Mouse (Mus musculus): ENCODE measurements around the gene Cabp2. TPM values are rescaled to one million over a fixed set of nuclear protein-coding genes. Genes with fewer than 3 reads are reported as not detected.

The Cabp2 gene
- polyA plus RNA-seq, 1 experiment from 2014 or later = not detected

DNA sequence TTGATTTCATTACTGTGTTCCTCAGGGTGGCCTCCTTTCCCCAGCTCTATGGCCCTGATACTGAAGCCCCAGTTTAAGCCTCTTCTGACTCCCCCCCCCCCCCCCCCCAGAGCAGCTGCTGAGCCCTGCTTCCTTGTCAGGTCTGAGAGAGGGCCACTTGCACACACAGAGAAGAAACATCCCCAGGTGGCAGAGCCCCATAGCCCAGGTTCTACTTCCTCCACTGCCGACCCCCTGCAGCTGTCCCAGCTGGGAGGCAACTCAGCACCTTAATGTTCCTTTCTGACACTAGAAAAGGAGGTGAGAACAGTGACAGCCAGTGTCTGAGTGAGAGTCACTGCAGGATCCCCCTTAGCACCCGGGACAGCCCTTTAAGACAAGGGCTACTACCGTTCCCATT, 22.4 kb downstream of the Cabp2 start:
- Histone ChIP-seq H3K4me2 (replicated peaks; ENCODE audit: low read depth) (no peak overlapping the region), H3K27me3 (ENCODE audit: control insufficient read depth, insufficient read depth, low read length) (no peaks in the 10 kb centered on the region), H3K9ac (ENCODE audit: low read length) (no peak overlapping the region), H3K27ac (replicated peaks) (no peak overlapping the region), H3K4me3 (ENCODE audit: low read depth, low read length) (no peak overlapping the region), H3K36me3 (ENCODE audit: control insufficient read depth, insufficient read depth, low read length) (no peaks in the 10 kb centered on the region; the same call in 1 of the 2 replicates), H3K9me3 (ENCODE audit: control insufficient read depth, low read length) (no peaks in the 10 kb centered on the region), H3K4me1 (replicated peaks; ENCODE audit: control insufficient read depth, insufficient read depth) (peaks cover 8% of the 10 kb centered on the region)
- TF ChIP-seq CTCF (IDR thresholded peaks at IDR 0.05; ENCODE audit: low read depth) (no peak), EP300 (optimal IDR thresholded peaks at IDR 0.05) (no peak)
- ATAC-seq (ENCODE audit: low FRiP score, low TSS enrichment) (no peak), DNase-seq (ENCODE audit: low spot score) (no peak)
- WGBS = 75% methylated on average over 3 of the region's 3 CpGs

DNA sequence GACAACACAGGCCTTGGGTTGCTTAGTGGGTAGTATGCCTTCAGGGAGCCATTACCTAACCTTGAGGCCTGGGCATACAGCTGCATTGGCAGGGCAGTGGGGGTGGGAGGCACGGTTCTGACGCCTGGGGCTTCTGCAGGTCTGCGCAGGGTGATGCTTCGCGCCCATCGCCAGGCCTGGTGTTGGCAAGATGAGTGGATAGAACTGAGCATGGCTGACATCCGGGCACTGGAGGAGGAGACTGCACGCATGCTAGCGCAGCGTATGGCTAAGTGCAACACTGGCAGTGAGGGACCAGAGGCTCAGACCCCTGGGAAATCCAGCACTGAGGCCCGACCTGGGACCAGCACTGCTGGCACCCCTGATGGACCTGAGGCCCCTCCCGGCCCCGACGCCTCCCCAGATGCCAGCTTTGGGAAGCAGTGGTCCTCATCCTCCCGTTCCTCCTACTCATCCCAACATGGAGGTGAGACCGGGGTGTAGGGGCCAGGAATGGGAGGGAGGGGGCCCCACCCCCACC, 23.4 kb downstream of the Cabp2 start:
- 91% methylated on average over 16 of the region's 16 CpGs for WGBS
- H3K4me2 ChIP-seq (replicated peaks; ENCODE audit: low read depth) = no peak overlapping the region
- TF ChIP-seq CTCF (IDR thresholded peaks at IDR 0.05; ENCODE audit: low read depth) (no peak), EP300 (optimal IDR thresholded peaks at IDR 0.05) (no peak)

DNA sequence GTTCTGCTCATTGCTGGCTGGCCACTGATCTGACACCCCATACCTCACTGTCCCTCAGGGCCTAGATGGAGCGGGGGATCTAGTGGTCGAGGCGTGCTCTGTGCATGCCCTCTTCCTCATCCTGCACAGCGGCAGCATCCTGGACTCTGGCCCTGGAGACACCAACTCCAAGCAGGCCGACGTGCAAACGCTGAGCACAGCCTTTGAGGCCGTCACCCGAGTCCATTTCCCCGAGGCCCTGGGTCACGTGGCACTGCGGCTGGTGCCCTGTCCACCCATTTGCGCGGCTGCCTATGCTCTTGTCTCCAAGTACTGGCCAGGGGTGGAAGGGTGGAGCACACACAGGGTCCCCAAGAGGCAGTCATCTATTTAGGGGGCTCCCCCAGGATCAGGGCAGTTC, 25.3 kb downstream of the Cabp2 start:
- no peaks in the 10 kb centered on the region for H3K27me3 ChIP-seq (ENCODE audit: control insufficient read depth, insufficient read depth, low read length)
- no peak overlapping the region for H3K9ac ChIP-seq (ENCODE audit: low read length)
- no peak for ATAC-seq (ENCODE audit: low FRiP score, low TSS enrichment)
- H3K4me2 ChIP-seq (replicated peaks; ENCODE audit: low read depth) = no peak overlapping the region
- H3K4me3 ChIP-seq (ENCODE audit: low read depth, low read length) = no peak overlapping the region
- no peaks in the 10 kb centered on the region; the same call in 1 of the 2 replicates for H3K36me3 ChIP-seq (ENCODE audit: control insufficient read depth, insufficient read depth, low read length)
- no peak for DNase-seq (ENCODE audit: low spot score)
- no peaks in the 10 kb centered on the region for H3K4me1 ChIP-seq (replicated peaks; ENCODE audit: control insufficient read depth, insufficient read depth)
- WGBS = 90% methylated on average over 14 of the region's 14 CpGs
- H3K9me3 ChIP-seq (ENCODE audit: control insufficient read depth, low read length) = no peaks in the 10 kb centered on the region
- TF ChIP-seq CTCF (IDR thresholded peaks at IDR 0.05; ENCODE audit: low read depth) (no peak), EP300 (optimal IDR thresholded peaks at IDR 0.05) (no peak)
- no peak overlapping the region for H3K27ac ChIP-seq (replicated peaks)

More for the DNA sequence above, 23.4 kb downstream of the Cabp2 start:
- Histone ChIP-seq H3K27me3 (ENCODE audit: control insufficient read depth, insufficient read depth, low read length) (no peaks in the 10 kb centered on the region), H3K27ac (replicated peaks) (no peak overlapping the region), H3K4me1 (replicated peaks; ENCODE audit: control insufficient read depth, insufficient read depth) (peaks cover 1% of the 10 kb centered on the region; the same call in 1 of the 2 replicates), H3K9me3 (ENCODE audit: control insufficient read depth, low read length) (no peaks in the 10 kb centered on the region), H3K36me3 (ENCODE audit: control insufficient read depth, insufficient read depth, low read length) (no peaks in the 10 kb centered on the region; the same call in 1 of the 2 replicates), H3K9ac (ENCODE audit: low read length) (no peak overlapping the region), H3K4me3 (ENCODE audit: low read depth, low read length) (no peak overlapping the region)
- ATAC-seq (ENCODE audit: low FRiP score, low TSS enrichment) (no peak), DNase-seq (ENCODE audit: low spot score) (no peak)

DNA sequence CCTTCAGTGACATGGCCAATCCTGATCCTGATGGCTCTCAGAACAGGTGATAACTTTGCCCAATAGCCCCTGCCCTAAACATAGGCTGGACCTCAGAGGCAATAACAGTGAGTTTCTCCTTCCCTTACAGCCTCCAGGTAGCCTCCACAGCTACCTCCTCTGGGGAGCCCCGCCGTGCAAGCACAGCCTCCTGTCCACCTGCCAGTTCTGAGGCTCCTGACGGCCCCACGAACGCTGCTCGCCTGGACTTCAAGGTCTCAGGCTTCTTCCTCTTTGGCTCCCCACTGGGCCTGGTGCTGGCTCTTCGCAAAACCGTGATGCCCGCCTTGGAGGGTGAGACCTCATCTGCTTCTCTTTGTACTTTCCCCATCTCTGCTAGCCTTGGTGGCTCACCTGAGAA, 27.2 kb downstream of the Cabp2 start:
- H3K9ac ChIP-seq (ENCODE audit: low read length) = no peak overlapping the region
- H3K4me3 ChIP-seq (ENCODE audit: low read depth, low read length) = no peak overlapping the region
- no peaks in the 10 kb centered on the region for H3K27me3 ChIP-seq (ENCODE audit: control insufficient read depth, insufficient read depth, low read length)
- H3K36me3 ChIP-seq (ENCODE audit: control insufficient read depth, insufficient read depth, low read length) = peaks cover 5% of the 10 kb centered on the region; the same call in 1 of the 2 replicates
- H3K4me2 ChIP-seq (replicated peaks; ENCODE audit: low read depth) = no peak overlapping the region
- H3K9me3 ChIP-seq (ENCODE audit: control insufficient read depth, low read length) = no peaks in the 10 kb centered on the region
- ATAC-seq (ENCODE audit: low FRiP score, low TSS enrichment) = no peak
- no peaks in the 10 kb centered on the region for H3K4me1 ChIP-seq (replicated peaks; ENCODE audit: control insufficient read depth, insufficient read depth)
- no peak for DNase-seq (ENCODE audit: low spot score)
- TF ChIP-seq EP300 (optimal IDR thresholded peaks at IDR 0.05) (no peak), CTCF (IDR thresholded peaks at IDR 0.05; ENCODE audit: low read depth) (no peak)
- WGBS = 87% methylated on average over 9 of the region's 9 CpGs
- H3K27ac ChIP-seq (replicated peaks) = no peak overlapping the region

DNA sequence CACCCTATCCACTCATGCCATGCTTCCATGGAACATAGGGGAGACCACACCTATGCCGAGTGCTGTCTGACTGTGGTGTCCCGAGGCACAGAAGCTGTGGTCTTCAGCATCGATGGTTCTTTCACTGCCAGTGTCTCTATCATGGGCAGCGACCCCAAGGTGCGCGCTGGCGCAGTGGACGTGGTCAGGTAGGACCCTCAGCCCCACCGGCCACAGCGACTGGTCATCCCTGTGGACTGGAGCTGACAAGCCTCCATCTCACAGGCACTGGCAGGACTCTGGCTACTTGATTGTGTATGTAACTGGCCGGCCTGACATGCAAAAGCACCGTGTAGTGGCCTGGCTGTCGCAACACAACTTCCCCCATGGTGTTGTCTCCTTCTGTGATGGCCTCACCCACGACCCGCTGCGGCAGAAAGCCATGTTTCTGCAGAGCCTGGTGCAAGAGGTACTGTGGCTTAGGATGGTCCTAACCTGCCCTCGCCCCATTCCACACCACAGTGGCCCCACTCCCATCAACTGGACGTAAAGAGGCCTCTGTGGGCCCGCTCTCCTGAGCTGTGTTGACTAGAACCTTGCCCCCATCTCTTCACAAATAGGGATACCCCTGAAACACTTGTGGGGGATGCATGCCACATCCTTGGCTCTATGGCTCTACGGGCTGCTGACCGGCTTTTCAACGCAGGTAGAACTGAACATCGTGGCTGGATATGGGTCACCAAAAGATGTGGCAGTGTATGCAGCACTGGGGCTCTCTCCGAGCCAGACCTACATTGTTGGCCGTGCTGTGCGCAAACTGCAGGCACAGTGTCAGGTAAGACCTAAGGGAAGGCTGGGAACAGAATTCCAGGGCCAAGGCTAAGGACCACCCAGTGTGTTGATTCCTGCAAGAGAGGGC, 30.9 kb downstream of the Cabp2 start:
- Histone ChIP-seq H3K9ac (ENCODE audit: low read length) (no peak overlapping the region), H3K4me1 (replicated peaks; ENCODE audit: control insufficient read depth, insufficient read depth) (no peaks in the 10 kb centered on the region), H3K4me3 (ENCODE audit: low read depth, low read length) (no peak overlapping the region), H3K27me3 (ENCODE audit: control insufficient read depth, insufficient read depth, low read length) (no peaks in the 10 kb centered on the region), H3K27ac (replicated peaks) (no peak overlapping the region), H3K36me3 (ENCODE audit: control insufficient read depth, insufficient read depth, low read length) (peaks cover 17% of the 10 kb centered on the region), H3K4me2 (replicated peaks; ENCODE audit: low read depth) (no peak overlapping the region), H3K9me3 (ENCODE audit: control insufficient read depth, low read length) (no peaks in the 10 kb centered on the region)
- TF ChIP-seq EP300 (optimal IDR thresholded peaks at IDR 0.05) (no peak), CTCF (IDR thresholded peaks at IDR 0.05; ENCODE audit: low read depth) (no peak)
- ATAC-seq (ENCODE audit: low FRiP score, low TSS enrichment) (no peak), DNase-seq (ENCODE audit: low spot score) (no peak)
- WGBS = 95% methylated on average over 26 of the region's 26 CpGs
